Mouse (Mus musculus) limb, embryonic 11.5 days (tissue): ENCODE measurements around the gene Sema5b. TPM values are rescaled to one million over a fixed set of nuclear protein-coding genes. Genes with fewer than 3 reads are reported as not detected.

Experiments used
- ATAC-seq: fragments of 200-750 bp; cut with Nextera tagmentation; 2 replicates; pipeline ENCODE4 v1.8.0; 2017; ENCODE audit warnings: low read depth; ENCODE audit not compliant: insufficient number of reproducible peaks, low FRiP score, low TSS enrichment
- DNase-seq: peaks from one replicate; pipeline ENCODE4 v3.0.0-alpha.2; 2015; ENCODE audit warnings: low spot score
- H3K27ac ChIP-seq: fragments of 300-500 bp; sonication (generic); replicated peaks from 2 replicates; pipeline ENCODE4 v1.5.1; 2014; ENCODE audit warnings: low read depth, mild to moderate bottlenecking, low read length
- H3K27me3 ChIP-seq: fragments of 300-500 bp; sonication (generic); 2 replicates; pipeline ENCODE4 v1.6.1; 2014; ENCODE audit warnings: mild to moderate bottlenecking, low read length, mixed read lengths; ENCODE audit not compliant: control insufficient read depth, insufficient read depth
- H3K36me3 ChIP-seq: fragments of 300-500 bp; sonication (generic); 2 replicates; pipeline ENCODE4 v1.6.1; 2014; ENCODE audit warnings: mild to moderate bottlenecking, low read length, moderate library complexity, mixed read lengths; ENCODE audit not compliant: control insufficient read depth, insufficient read depth
- H3K4me1 ChIP-seq: fragments of 300-500 bp; sonication (generic); 2 replicates; pipeline ENCODE4 v1.6.1; 2014; ENCODE audit warnings: low read length, mixed read lengths; ENCODE audit not compliant: control insufficient read depth, insufficient read depth
- H3K4me2 ChIP-seq: fragments of 300-500 bp; sonication (generic); 2 replicates; pipeline ENCODE4 v1.6.1; 2014; ENCODE audit warnings: low read depth, mild to moderate bottlenecking, moderate library complexity; ENCODE audit not compliant: severe bottlenecking
- H3K4me3 ChIP-seq: fragments of 300-500 bp; sonication (generic); 2 replicates; pipeline ENCODE4 v1.5.1; 2014; ENCODE audit warnings: low read depth, low read length
- H3K9ac ChIP-seq: fragments of 300-500 bp; sonication (generic); 2 replicates; pipeline ENCODE4 v1.6.1; 2014; ENCODE audit warnings: mild to moderate bottlenecking, low read length
- H3K9me3 ChIP-seq: fragments of 300-500 bp; sonication (generic); 2 replicates; pipeline ENCODE4 v1.6.1; 2016; ENCODE audit warnings: low read length; ENCODE audit not compliant: control insufficient read depth
- WGBS: fragments of 180-500 bp; shearing (Covaris S2); extraction: QIAGEN DNeasy Blood & Tissue Kit; methylation state at CpG from one replicate; pipeline ENCODE4 v1.1.7; 2014; 5-methylcytosine and 5-hydroxymethylcytosine counted together
- polyA plus RNA-seq: library from polyadenylated mRNA; unstranded; fragments of >200 nt; fragmentation: Nextera tagmentation; extraction: Ambion mirVana; gene quantifications from 2 replicates; pipeline ENCODE4 v1.2.1, GENCODE M21; 2014

Gene Sema5b
- polyA plus RNA-seq, 1 experiment from 2014 or later: 2.6 TPM

DNA sequence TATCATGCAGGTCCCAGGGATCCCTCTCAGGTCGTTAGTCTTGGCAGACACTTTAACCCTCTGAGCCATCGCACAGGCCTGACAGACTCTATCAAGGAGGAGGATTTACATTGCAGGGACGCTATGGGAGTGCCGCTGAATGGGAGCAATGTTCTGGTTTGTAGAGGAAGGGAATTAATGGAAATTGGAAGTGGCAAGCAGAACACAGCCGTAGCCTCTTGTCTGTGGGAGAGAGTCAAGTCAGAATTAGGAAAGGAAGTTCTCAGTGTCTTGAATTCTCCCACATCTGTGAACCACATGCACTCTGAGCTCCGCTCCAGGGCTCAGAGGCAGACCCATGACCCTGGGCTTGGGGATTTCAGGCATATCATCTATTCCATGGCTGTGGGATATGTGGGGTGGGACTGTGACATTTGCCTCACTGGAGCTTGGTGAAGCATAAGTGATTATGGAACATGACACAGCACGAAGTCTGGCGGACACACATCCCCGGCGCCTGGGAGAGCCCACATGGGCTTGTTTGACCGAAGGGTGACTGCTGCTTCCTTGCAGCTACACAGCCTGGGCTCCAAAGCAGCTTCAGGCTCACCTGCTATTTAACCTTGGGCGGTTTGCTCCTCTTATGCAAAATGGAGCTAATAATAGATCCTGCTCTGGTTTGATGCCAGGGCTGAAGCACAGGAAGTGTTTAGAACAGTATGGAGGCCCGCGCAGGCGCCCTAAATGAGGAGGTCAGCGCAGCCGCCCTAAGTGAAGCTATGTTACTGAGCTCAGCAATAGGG is 140.6 kb downstream of the Sema5b start:
- Histone ChIP-seq H3K9ac (no peak overlapping the region), H3K9me3 (no peaks in the 10 kb centered on the region), H3K36me3 (no peaks in the 10 kb centered on the region), H3K4me3 (no peak overlapping the region), H3K4me1 (peaks cover 5% of the 10 kb centered on the region; the same call in 1 of the 2 replicates), H3K27ac (no peak overlapping the region), H3K4me2 (no peak overlapping the region), H3K27me3 (no peaks in the 10 kb centered on the region)
- 60% methylated on average over 17 of the region's 17 CpGs for WGBS
- peak; percentile 33 for DNase-seq
- peak; percentile 47; the same call in 1 of the 2 replicates for ATAC-seq

DNA sequence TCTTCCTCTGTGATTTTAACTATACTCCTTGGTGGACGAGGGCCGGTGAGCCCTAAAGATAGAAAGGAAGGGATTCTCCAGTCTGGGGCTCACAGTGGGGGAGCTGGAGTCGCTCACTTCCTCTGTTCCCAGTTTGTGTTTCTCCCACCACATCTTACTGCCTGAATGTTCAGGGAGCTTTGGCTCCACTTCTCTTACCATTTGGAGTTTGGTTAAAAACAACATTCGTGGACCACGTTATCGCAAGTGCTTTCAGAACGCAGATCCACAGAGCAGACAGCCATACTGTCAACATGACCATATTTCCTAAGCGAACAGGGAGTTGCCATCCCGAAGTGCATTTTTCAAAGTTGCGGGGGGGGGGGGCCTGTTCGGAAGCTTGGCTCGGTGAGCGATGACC is 144.1 kb downstream of the Sema5b start:
- no peak for DNase-seq
- Histone ChIP-seq H3K9me3 (no peaks in the 10 kb centered on the region), H3K4me3 (no peak overlapping the region), H3K4me2 (no peak overlapping the region), H3K27ac (no peak overlapping the region), H3K9ac (no peak overlapping the region), H3K36me3 (no peaks in the 10 kb centered on the region), H3K4me1 (peaks cover 5% of the 10 kb centered on the region; the same call in 1 of the 2 replicates), H3K27me3 (no peaks in the 10 kb centered on the region)
- WGBS: 85% methylated on average over 13 of the region's 13 CpGs
- ATAC-seq: no peak

DNA sequence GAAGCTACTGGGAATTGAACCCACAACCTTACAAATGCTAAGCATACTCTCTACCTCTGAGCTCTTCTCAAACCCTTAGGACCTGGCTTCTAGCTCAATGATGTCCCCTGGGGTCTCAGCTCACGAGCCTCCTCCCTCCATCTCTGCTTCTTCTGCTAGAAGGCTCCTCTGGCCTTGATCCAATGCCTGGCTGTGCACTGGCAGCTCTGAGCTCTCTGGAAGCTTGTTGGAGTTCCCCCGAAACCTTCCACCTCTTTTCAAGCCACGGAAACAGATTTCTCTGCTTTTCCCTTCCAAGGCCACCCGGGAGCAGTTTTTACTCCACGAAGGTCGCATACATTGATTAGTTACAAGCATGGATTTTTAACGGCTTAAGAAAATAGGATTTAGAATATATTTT is 145.5 kb downstream of the Sema5b start:
- WGBS: 81% methylated on average over 7 of the region's 7 CpGs
- DNase-seq: no peak

DNA sequence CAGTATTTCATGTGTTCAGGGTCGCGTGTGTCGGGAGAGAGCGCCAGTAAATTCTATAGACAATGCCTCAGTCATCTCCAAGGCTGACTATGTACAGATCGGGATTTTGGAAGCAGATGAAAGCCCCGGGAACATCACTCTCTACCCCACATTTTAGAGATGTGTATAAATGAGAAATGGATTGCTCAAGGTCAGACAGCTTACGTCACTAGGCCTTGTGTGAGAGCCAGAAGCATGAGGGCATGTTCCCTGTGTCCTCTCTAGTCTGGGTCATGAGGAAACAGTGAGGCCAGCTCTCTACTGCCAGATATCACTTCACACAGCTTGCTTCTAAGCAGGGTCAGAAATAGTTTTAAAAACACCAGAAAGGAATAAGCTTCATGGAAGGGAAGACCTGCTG is 150.7 kb downstream of the Sema5b start:
- no peak overlapping the region for H3K4me2 ChIP-seq
- ATAC-seq (no peak), DNase-seq (no peak)
- H3K36me3 ChIP-seq: no peaks in the 10 kb centered on the region
- H3K4me3 ChIP-seq: no peak overlapping the region
- no peak overlapping the region for H3K27ac ChIP-seq
- no peaks in the 10 kb centered on the region for H3K27me3 ChIP-seq
- no peaks in the 10 kb centered on the region for H3K4me1 ChIP-seq
- H3K9me3 ChIP-seq: no peaks in the 10 kb centered on the region
- no peak overlapping the region for H3K9ac ChIP-seq
- WGBS: 94% methylated on average over 7 of the region's 7 CpGs

More for the DNA sequence above, 145.5 kb downstream of the Sema5b start:
- Histone ChIP-seq H3K4me3 (no peak overlapping the region), H3K27me3 (no peaks in the 10 kb centered on the region), H3K4me1 (peaks cover 5% of the 10 kb centered on the region; the same call in 1 of the 2 replicates), H3K4me2 (no peak overlapping the region), H3K36me3 (no peaks in the 10 kb centered on the region), H3K9ac (no peak overlapping the region), H3K27ac (no peak overlapping the region), H3K9me3 (no peaks in the 10 kb centered on the region)
- no peak for ATAC-seq

DNA sequence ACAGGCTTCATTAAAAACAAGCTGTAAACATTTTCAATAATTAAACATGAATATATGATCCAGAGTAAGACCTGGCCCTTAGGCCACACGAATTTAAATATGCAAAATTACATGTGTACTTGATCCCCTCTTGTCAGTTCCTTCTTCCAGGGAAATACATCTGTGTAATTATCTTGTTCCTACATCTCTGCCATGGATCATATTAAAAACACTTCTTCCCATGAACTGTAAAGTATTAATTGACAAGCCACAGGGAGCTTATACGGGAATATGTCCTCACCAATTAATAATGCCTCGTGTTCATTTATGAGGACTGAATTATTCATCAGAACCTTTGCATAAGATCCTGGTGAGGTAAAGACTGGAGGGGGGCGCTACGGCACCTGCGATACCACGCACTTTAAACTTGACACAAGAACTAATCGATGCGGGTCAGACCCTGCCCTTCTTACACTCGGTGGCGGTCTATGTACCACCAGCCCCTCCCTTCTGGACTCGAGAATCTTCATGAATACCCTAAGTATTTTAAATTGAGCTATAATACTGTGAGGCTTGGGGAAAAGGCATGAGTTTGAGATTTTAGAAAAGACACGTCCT is 153.4 kb downstream of the Sema5b start:
- H3K4me2 ChIP-seq: no peak overlapping the region
- H3K27ac ChIP-seq: no peak overlapping the region
- H3K9me3 ChIP-seq: no peaks in the 10 kb centered on the region
- no peaks in the 10 kb centered on the region for H3K4me1 ChIP-seq
- DNase-seq: no peak
- no peak overlapping the region for H3K4me3 ChIP-seq
- ATAC-seq: no peak
- 93% methylated on average over 13 of the region's 13 CpGs for WGBS
- no peak overlapping the region for H3K9ac ChIP-seq
- no peaks in the 10 kb centered on the region for H3K27me3 ChIP-seq
- H3K36me3 ChIP-seq: no peaks in the 10 kb centered on the region

DNA sequence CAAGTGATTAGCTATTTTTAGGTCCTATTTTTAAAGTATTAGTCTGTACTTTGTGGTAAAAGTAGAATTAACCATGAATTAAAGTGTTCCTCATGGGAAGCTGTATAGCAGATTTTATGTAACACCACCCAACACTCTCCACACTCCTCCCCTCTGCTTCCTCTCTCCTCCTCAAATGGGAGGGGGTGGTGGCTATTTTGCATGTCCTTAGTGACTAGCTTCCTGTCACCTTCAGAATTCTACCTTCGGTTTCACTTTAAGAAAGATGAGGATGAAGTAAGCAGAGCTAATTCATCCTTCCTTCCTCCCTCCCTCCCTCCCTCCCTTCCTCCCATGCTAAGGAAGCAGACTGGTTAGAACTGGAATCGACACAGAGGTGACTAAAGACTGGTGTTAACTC is 155.2 kb downstream of the Sema5b start:
- H3K9ac ChIP-seq: no peak overlapping the region
- H3K9me3 ChIP-seq: no peaks in the 10 kb centered on the region
- ATAC-seq (no peak), DNase-seq (no peak)
- H3K27me3 ChIP-seq: no peaks in the 10 kb centered on the region
- no peak overlapping the region for H3K27ac ChIP-seq
- no peak overlapping the region for H3K4me2 ChIP-seq
- WGBS: 71% methylated on average over 2 of the region's 2 CpGs
- no peaks in the 10 kb centered on the region for H3K4me1 ChIP-seq
- H3K36me3 ChIP-seq: no peaks in the 10 kb centered on the region
- H3K4me3 ChIP-seq: no peak overlapping the region

DNA sequence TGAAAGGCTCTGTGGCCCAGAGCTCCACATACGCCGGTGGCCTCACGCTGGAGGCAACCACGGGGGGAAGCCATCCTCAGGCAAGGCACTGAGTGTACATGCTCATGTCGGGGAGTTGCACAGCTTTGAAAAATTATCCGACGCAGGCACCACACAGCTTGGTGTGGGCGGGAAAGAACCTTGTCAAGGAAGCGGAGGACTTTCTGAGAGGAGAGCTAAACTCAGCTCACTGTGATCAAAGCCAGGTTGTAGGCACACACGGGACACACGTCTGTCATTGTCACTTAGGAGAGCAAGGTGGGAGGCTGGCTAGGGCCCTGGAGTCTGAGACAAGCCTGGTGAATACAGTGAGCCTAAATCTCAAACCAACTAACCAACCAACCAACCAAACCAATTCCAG is 160.9 kb downstream of the Sema5b start:
- Histone ChIP-seq H3K4me1 (peaks cover 4% of the 10 kb centered on the region; the same call in 1 of the 2 replicates), H3K9me3 (no peaks in the 10 kb centered on the region), H3K4me2 (no peak overlapping the region), H3K27ac (no peak overlapping the region), H3K27me3 (no peaks in the 10 kb centered on the region), H3K4me3 (no peak overlapping the region), H3K36me3 (no peaks in the 10 kb centered on the region), H3K9ac (no peak overlapping the region)
- ATAC-seq: no peak
- DNase-seq: no peak
- 66% methylated on average over 11 of the region's 11 CpGs for WGBS

DNA sequence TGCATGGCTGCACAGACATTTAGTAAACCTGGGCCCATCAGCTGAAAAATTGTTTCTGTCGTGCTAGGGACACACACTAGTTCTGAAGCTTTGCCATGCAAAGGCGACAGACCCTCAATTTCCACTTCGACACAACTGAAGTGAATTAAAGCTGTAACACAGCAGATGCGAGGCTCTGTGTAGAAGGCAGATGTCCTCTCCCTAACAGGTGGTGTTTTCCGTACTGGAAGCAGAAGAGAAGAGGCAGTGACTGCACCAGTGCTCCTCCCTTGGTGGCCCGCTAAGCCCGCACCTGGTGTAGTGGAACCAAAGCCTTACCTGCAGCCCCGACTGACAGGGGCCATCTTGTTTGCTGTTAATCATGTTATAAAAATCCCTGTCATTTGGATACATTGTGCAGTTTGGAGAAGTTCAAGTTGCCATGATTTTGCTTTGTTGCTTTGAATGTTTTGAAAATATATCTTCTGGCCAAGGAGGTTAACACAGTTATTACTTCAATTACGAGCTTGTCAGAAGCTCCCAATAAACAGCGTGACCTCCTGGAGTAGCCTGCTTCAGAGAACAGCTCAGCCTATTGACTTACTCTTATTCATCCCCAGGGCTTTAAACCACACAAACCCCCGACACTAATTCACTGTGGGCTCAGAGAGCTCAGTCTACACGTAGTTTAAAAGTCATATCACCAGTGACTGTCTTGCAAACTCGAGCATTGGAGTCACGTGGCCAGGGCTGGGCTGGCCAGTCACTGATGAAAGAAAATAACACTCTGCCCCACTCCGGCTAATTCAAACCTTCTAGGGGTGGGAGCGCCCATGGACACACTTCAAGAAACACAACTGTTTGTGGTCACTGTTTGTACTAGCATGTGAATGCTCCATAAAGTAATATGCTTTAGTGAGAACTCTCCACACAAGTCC is 163.1 kb downstream of the Sema5b start:
- Histone ChIP-seq H3K36me3 (no peaks in the 10 kb centered on the region), H3K9me3 (no peaks in the 10 kb centered on the region), H3K27ac (no peak overlapping the region), H3K4me3 (no peak overlapping the region), H3K9ac (no peak overlapping the region), H3K27me3 (no peaks in the 10 kb centered on the region), H3K4me2 (no peak overlapping the region), H3K4me1 (peaks cover 4% of the 10 kb centered on the region; the same call in 1 of the 2 replicates)
- WGBS: 58% methylated on average over 16 of the region's 16 CpGs
- DNase-seq (peak; percentile 29), ATAC-seq (no peak)
